Comparison of ENCODE assay signal across 27 mouse cellular contexts in genomic region chr7:67722163-67722562, GRCm38 (mm10). TPM values are rescaled to one million over a fixed set of nuclear protein-coding genes. Genes with fewer than 3 reads are reported as not detected.
DNase-seq lines count a peak whose midpoint lies in the region; TF ChIP-seq lines count a peak whose summit lies in the region.
"Had no signal": no experiment of that assay in that cellular context is flagged by ENCODE, and none has a peak within 500 bp of the region (broad histone marks: within the 10 kb centered on the region; RNA-seq: fewer than 3 reads in every experiment).

No protein-coding gene starts in this region.

- TF ChIP-seq CTCF in gastrocnemius, adult 2 months (IDR thresholded peaks at IDR 0.05) = no peak
- no peak for TF ChIP-seq CTCF in heart, adult 2 months (IDR thresholded peaks at IDR 0.05)

- no peaks in the 10 kb centered on the region for H3K27me3 ChIP-seq in heart, adult 2 months (ENCODE audit: control insufficient read depth, insufficient read depth, low read length)
- no peaks in the 10 kb centered on the region for H3K27me3 ChIP-seq in heart, embryonic 10.5 days (ENCODE audit: insufficient read depth, poor library complexity, severe bottlenecking)
- H3K27me3 ChIP-seq: CH12.LX; embryonic facial prominence, embryonic 12.5 days; forebrain, embryonic 12.5 days; Patski had no signal

- H3K79me2 ChIP-seq in heart, adult 2 months (replicated peaks; ENCODE audit: control insufficient read depth, insufficient read depth, low read length) = no peaks in the 10 kb centered on the region

- intact Hi-C loops in gastrocnemius, adult 2 months (cut with DNase I) = no loop called here
- intact Hi-C loops in gastrocnemius, postnatal 14 days (cut with DNase I; ENCODE audit: low total_unique reads) = no loop called here
- intact Hi-C loops in heart, adult 2 months (cut with DNase I) = no loop called here

- WGBS in heart, adult 2 months = 58% methylated on average over 2 of the region's 2 CpGs
- 44% methylated on average over 2 of the region's 2 CpGs for WGBS in heart, embryonic 10.5 days

- no peak for TF ChIP-seq POLR2A in heart, adult 2 months (IDR thresholded peaks at IDR 0.05; ENCODE audit: insufficient read depth, low read depth, low read length)

- TF ChIP-seq EP300 in heart, adult 2 months (IDR thresholded peaks at IDR 0.05; ENCODE audit: insufficient read depth, low read depth, low read length) = no peak

- H3K9ac ChIP-seq in heart, adult 2 months (ENCODE audit: low read depth, low read length) = no peak overlapping the region
- H3K9ac ChIP-seq: embryonic facial prominence, embryonic 12.5 days; forebrain, embryonic 12.5 days had no signal

- peak overlapping the region; percentile 28; the same call in 1 of the 2 replicates for H3K27ac ChIP-seq in gastrocnemius, adult 2 months
- peak overlapping the region; percentile 55; the same call in 1 of the 2 replicates for H3K27ac ChIP-seq in heart, adult 2 months
- H3K27ac ChIP-seq in heart, embryonic 10.5 days = no peak overlapping the region
- peak overlapping the region; percentile 64; the same call in 1 of the 2 replicates for H3K27ac ChIP-seq in brown adipose tissue, adult 24 weeks (replicated peaks; ENCODE audit: low read depth, low read length)
- H3K27ac ChIP-seq: embryonic facial prominence, embryonic 10.5 days; embryonic facial prominence, embryonic 12.5 days; forebrain, embryonic 10.5 days; forebrain, embryonic 12.5 days had no signal

- H3K4me3 ChIP-seq in gastrocnemius, adult 2 months = no peak overlapping the region
- H3K4me3 ChIP-seq in heart, adult 2 months = no peak overlapping the region
- H3K4me3 ChIP-seq in heart, embryonic 10.5 days = no peak overlapping the region
- H3K4me3 ChIP-seq in brown adipose tissue, adult 24 weeks (ENCODE audit: insufficient read depth, low read depth, low read length) = no peak overlapping the region
- H3K4me3 ChIP-seq: embryonic facial prominence, embryonic 10.5 days; embryonic facial prominence, embryonic 12.5 days; erythroblast, embryonic 14.5 days; forebrain, embryonic 10.5 days; forebrain, embryonic 12.5 days had no signal

- no peaks in the 10 kb centered on the region for H3K9me3 ChIP-seq in heart, embryonic 10.5 days
- H3K9me3 ChIP-seq: embryonic facial prominence, embryonic 10.5 days; embryonic facial prominence, embryonic 12.5 days; forebrain, embryonic 10.5 days; forebrain, embryonic 12.5 days had no signal

- no peaks in the 10 kb centered on the region for H3K36me3 ChIP-seq in heart, adult 2 months (ENCODE audit: control insufficient read depth, insufficient read depth, low read length)
- H3K36me3 ChIP-seq in heart, embryonic 10.5 days = peaks cover 39% of the 10 kb centered on the region
- H3K36me3 ChIP-seq: G1E had no signal

- peaks cover 10% of the 10 kb centered on the region for H3K4me1 ChIP-seq in heart, adult 2 months (ENCODE audit: control insufficient read depth, insufficient read depth, low read length)
- peaks cover 18% of the 10 kb centered on the region for H3K4me1 ChIP-seq in heart, embryonic 10.5 days
- H3K4me1 ChIP-seq in brown adipose tissue, adult 24 weeks (ENCODE audit: control insufficient read depth, insufficient read depth, insufficient read length, low read length) = peaks cover 22% of the 10 kb centered on the region
- H3K4me1 ChIP-seq: embryonic facial prominence, embryonic 12.5 days; forebrain, embryonic 12.5 days had no signal

- DNase-seq in gastrocnemius, adult 2 months = no peak
- no peak for DNase-seq in gastrocnemius, postnatal 14 days
- no peak for DNase-seq in heart, adult 2 months
- no peak for DNase-seq in heart, embryonic 10.5 days (ENCODE audit: low spot score)
- peak; percentile 49 for DNase-seq in R1 (ENCODE audit: low read depth, low spot score)
- no peak for DNase-seq in frontal cortex, adult 2 months (ENCODE audit: extremely low spot score in 1 of 2, low spot score in 1 of 2)
- no peak for DNase-seq in lung, postnatal 10 days
- DNase-seq: adrenal gland, adult 8-10 months; adrenal gland, postnatal 14 days; adrenal gland, postnatal 36 days; B cell, adult 2 months; cerebellum, adult 11-12 months; cerebellum, adult 2 months; cerebellum, adult 9-10 months; cerebellum, postnatal 10 days; cerebellum, postnatal 25 days had no signal

RNA-seq across cellular contexts. Expression of gene Synm, which starts 37.4 kb away (rescaled TPM):
- total RNA-seq in gastrocnemius, adult 2 months (2021) = 100 to 1,000 TPM; 235 to 336 TPM
- total RNA-seq in gastrocnemius, postnatal 14 days (2021) = 100 to 1,000 TPM; 100 to 120 TPM
- total RNA-seq in heart, adult 2 months (2021) = 1 to 10 TPM; 8.3 TPM
- 2.6 and 4.3 TPM in 2 replicates for polyA plus RNA-seq in heart, adult 2 months (2012; rRNA removed)
- 5.1 and 7.1 TPM in 2 replicates for polyA plus RNA-seq in heart, embryonic 10.5 days (2016; fragmentation: Nextera tagmentation; extraction: Ambion mirVana)
- polyA plus RNA-seq in brown adipose tissue, adult 24 weeks (2012; ENCODE audit: insufficient read depth, insufficient read length, missing spikeins) = 5.0 and 8.7 TPM in 2 replicates
- 10.9 and 11.0 TPM in 2 replicates for polyA plus RNA-seq in frontal cortex, adult 2 months (2012; rRNA removed)
- total RNA-seq: CH12.LX had no signal
- polyA plus RNA-seq: activated CD4-positive, CD25-positive, alpha-beta regulatory T cell, adult 4 months; CD4-positive, CD25-positive, alpha-beta regulatory T cell, adult 4 months; G1E had no signal
